Mouse (Mus musculus): Measurements from ENCODE around the gene Klhl29.

GRCm38 (mm10) chr12:5340151-5340603 lies 35.3 kb downstream of the Klhl29 start:
- no peak for TF ChIP-seq CTCF (IDR thresholded peaks at IDR 0.05; ENCODE audit: borderline replicate concordance, insufficient read depth, low read length)
- no peak for TF ChIP-seq POLR2A (IDR thresholded peaks at IDR 0.05; ENCODE audit: low read depth, low read length)
